Mouse (Mus musculus): ENCODE results near the gene H2-Aa.

H2-Aa gene

GRCm38 (mm10) chr17:34270230-34270629, 17.4 kb downstream of the H2-Aa start:
- in situ Hi-C loops (cut with MboI; ENCODE audit: low pct_unique_long_range_greater_than_20kb in 1 of 2, low sequenced_read_pairs in 2 of 2, unreplicated experiment in 1 of 2): no loop called here

- in situ Hi-C loops (cut with MboI; ENCODE audit: low pct_unique_long_range_greater_than_20kb in 1 of 2, low sequenced_read_pairs in 2 of 2, unreplicated experiment in 1 of 2): loop anchor here in 1 of 2 experiments (5.0 kb wide), 1 partner anchor 82 kb away; the partner anchor contains the start of gene Btnl2
These were observed 17.8 kb downstream of the H2-Aa start for GRCm38 (mm10) chr17:34269817-34270216.

- in situ Hi-C loops (cut with MboI; ENCODE audit: low pct_unique_long_range_greater_than_20kb in 1 of 2, low sequenced_read_pairs in 2 of 2, unreplicated experiment in 1 of 2): loop anchor here in 1 of 2 experiments (5.0 kb wide), 1 partner anchor 84 kb away; the partner anchor contains the start of gene Btnl2
These were observed 18.9 kb downstream of the H2-Aa start for GRCm38 (mm10) chr17:34268748-34269147.

- in situ Hi-C loops (cut with MboI; ENCODE audit: low pct_unique_long_range_greater_than_20kb in 1 of 2, low sequenced_read_pairs in 2 of 2, unreplicated experiment in 1 of 2): loop anchor here in 1 of 2 experiments (5.0 kb wide), 1 partner anchor 84 kb away; the partner anchor contains the start of gene Btnl2
These were observed 19.4 kb downstream of the H2-Aa start for GRCm38 (mm10) chr17:34268262-34268661.

- in situ Hi-C loops (cut with MboI; ENCODE audit: low pct_unique_long_range_greater_than_20kb in 1 of 2, low sequenced_read_pairs in 2 of 2, unreplicated experiment in 1 of 2): loop anchor here in 1 of 2 experiments (5.0 kb wide), 1 partner anchor 88 kb away; the partner anchor contains the start of gene Btnl2
These were observed 22.9 kb downstream of the H2-Aa start for GRCm38 (mm10) chr17:34264452-34265351.

GRCm38 (mm10) chr17:34263811-34264371, 23.7 kb downstream of the H2-Aa start:
- in situ Hi-C loops (cut with MboI; ENCODE audit: low pct_unique_long_range_greater_than_20kb in 1 of 2, low sequenced_read_pairs in 2 of 2, unreplicated experiment in 1 of 2): no loop called here

- in situ Hi-C loops (cut with MboI; ENCODE audit: low pct_unique_long_range_greater_than_20kb in 1 of 2, low sequenced_read_pairs in 2 of 2, unreplicated experiment in 1 of 2): no loop called here
These were observed 24.6 kb downstream of the H2-Aa start for GRCm38 (mm10) chr17:34263068-34263467.

- in situ Hi-C loops (cut with MboI; ENCODE audit: low pct_unique_long_range_greater_than_20kb in 1 of 2, low sequenced_read_pairs in 2 of 2, unreplicated experiment in 1 of 2): no loop called here
These were observed 26.1 kb downstream of the H2-Aa start for GRCm38 (mm10) chr17:34261502-34261901.

GRCm38 (mm10) chr17:34260551-34260950, 27.1 kb downstream of the H2-Aa start:
- in situ Hi-C loops (cut with MboI; ENCODE audit: low pct_unique_long_range_greater_than_20kb in 1 of 2, low sequenced_read_pairs in 2 of 2, unreplicated experiment in 1 of 2): no loop called here

- in situ Hi-C loops (cut with MboI; ENCODE audit: low pct_unique_long_range_greater_than_20kb in 1 of 2, low sequenced_read_pairs in 2 of 2, unreplicated experiment in 1 of 2): no loop called here
These were observed 29.8 kb downstream of the H2-Aa start, which contains the start of gene H2-Ab1 for GRCm38 (mm10) chr17:34257594-34258375. TSS of gene H2-Ab1 (plus strand) at chr17:34257689.

GRCm38 (mm10) chr17:34256501-34256900, 31.1 kb downstream of the H2-Aa start:
- in situ Hi-C loops (cut with MboI; ENCODE audit: low pct_unique_long_range_greater_than_20kb in 1 of 2, low sequenced_read_pairs in 2 of 2, unreplicated experiment in 1 of 2): no loop called here

- in situ Hi-C loops (cut with MboI; ENCODE audit: low pct_unique_long_range_greater_than_20kb in 1 of 2, low sequenced_read_pairs in 2 of 2, unreplicated experiment in 1 of 2): no loop called here
These were observed 36.0 kb downstream of the H2-Aa start for GRCm38 (mm10) chr17:34251666-34252065.

- in situ Hi-C loops (cut with MboI; ENCODE audit: low pct_unique_long_range_greater_than_20kb in 1 of 2, low sequenced_read_pairs in 2 of 2, unreplicated experiment in 1 of 2): loop anchor here (5.0 to 25.0 kb wide), 4 partner anchors 38 to 537 kb away; partner anchors contain the start of gene Btnl2 (in 2 of the 2)
These were observed 37.7 kb downstream of the H2-Aa start for GRCm38 (mm10) chr17:34249878-34250277.

- in situ Hi-C loops (cut with MboI; ENCODE audit: low pct_unique_long_range_greater_than_20kb in 1 of 2, low sequenced_read_pairs in 2 of 2, unreplicated experiment in 1 of 2): loop anchor here (5.0 to 25.0 kb wide), 4 partner anchors 37 to 538 kb away; partner anchors contain the start of gene Btnl2 (in 2 of the 2)
These were observed 38.3 kb downstream of the H2-Aa start for GRCm38 (mm10) chr17:34249361-34249760.

GRCm38 (mm10) chr17:34248764-34249163, 38.9 kb downstream of the H2-Aa start:
- in situ Hi-C loops (cut with MboI; ENCODE audit: low pct_unique_long_range_greater_than_20kb in 1 of 2, low sequenced_read_pairs in 2 of 2, unreplicated experiment in 1 of 2): loop anchor here (5.0 to 25.0 kb wide), 4 partner anchors 36 to 539 kb away; partner anchors contain the start of gene Btnl2 (in 2 of the 2)

- in situ Hi-C loops (cut with MboI; ENCODE audit: low pct_unique_long_range_greater_than_20kb in 1 of 2, low sequenced_read_pairs in 2 of 2, unreplicated experiment in 1 of 2): loop anchor here (5.0 to 25.0 kb wide), 4 partner anchors 35 to 540 kb away; partner anchors contain the start of gene Btnl2 (in 2 of the 2)
These were observed 40.6 kb downstream of the H2-Aa start for GRCm38 (mm10) chr17:34247047-34247446.

GRCm38 (mm10) chr17:34244656-34245055, 43.0 kb downstream of the H2-Aa start:
- in situ Hi-C loops (cut with MboI; ENCODE audit: low pct_unique_long_range_greater_than_20kb in 1 of 2, low sequenced_read_pairs in 2 of 2, unreplicated experiment in 1 of 2): loop anchor here (5.0 to 25.0 kb wide), 4 partner anchors 32 to 543 kb away; partner anchors contain the start of gene Btnl2 (in 2 of the 2)

- in situ Hi-C loops (cut with MboI; ENCODE audit: low pct_unique_long_range_greater_than_20kb in 1 of 2, low sequenced_read_pairs in 2 of 2, unreplicated experiment in 1 of 2): loop anchor here (10.0 to 25.0 kb wide), 2 partner anchors 114 to 546 kb away; partner anchors contain the start of gene Btnl2 (in 2 of the 2)
These were observed 46.7 kb downstream of the H2-Aa start for GRCm38 (mm10) chr17:34240916-34241315.
